Mouse (Mus musculus): ENCODE measurements around the gene Cyp2j6.
"Not testable (repeated sequence)": the region's sequence is repeated elsewhere in the genome, so short reads cannot be mapped to it uniquely, and the experiment has no call there.

The Cyp2j6 gene

DNA sequence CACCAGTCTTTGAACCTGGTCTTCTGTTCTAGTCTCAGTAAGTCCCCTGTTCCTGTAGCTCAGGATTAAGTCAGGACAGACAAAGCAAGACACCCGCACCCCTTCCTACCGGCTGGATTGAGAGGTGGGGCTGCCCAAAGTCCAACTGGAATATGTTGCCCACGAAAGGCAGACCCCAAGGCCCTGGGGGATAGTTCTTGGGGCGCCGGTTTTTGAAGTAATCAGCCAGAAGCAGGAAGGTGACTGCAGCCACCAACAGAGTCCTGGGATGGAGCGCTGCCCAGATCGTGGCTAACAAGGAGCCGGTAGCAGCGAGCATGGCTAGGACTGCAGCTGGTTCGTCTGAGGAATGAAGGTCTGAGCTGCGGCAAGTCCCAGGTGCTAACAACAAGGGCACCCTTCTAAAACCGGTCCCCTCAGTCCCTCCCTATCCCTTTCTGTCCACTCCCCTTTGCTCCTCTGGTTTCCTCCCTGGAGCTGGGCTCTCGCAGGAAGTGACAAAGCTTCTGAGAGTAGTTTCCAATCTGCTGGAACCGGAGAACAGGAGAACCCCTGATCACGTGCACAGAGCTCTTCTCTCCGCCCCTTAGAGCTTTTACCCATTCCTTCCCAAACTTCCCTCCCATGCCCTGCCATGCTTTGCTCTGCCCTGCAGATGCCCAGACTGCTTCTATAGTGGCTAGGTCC, at the start of gene Cyp2j6:
Cyp2j6 (minus strand) TSS at position 529 of the 687 bp plus-strand sequence.
- DNase-seq = no peak

DNA sequence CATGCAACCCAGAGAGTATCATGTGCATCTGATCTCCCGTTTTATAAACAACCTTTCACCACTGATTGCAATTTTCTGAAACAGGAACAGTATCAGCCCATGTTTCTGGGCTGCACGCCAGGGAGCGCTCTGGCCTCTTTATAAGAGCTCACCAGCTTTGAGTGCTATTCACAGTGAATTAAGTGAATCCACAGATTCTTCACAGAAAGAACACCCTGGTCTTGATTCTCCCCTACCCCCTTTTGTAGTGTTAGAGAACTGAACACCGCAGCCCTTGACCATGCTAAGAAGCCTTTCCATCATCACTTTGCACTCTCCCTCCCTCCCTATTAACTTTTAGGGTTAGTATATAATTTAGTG, 38.3 kb upstream of the Cyp2j6 start:
- peak; percentile 1 for DNase-seq

DNA sequence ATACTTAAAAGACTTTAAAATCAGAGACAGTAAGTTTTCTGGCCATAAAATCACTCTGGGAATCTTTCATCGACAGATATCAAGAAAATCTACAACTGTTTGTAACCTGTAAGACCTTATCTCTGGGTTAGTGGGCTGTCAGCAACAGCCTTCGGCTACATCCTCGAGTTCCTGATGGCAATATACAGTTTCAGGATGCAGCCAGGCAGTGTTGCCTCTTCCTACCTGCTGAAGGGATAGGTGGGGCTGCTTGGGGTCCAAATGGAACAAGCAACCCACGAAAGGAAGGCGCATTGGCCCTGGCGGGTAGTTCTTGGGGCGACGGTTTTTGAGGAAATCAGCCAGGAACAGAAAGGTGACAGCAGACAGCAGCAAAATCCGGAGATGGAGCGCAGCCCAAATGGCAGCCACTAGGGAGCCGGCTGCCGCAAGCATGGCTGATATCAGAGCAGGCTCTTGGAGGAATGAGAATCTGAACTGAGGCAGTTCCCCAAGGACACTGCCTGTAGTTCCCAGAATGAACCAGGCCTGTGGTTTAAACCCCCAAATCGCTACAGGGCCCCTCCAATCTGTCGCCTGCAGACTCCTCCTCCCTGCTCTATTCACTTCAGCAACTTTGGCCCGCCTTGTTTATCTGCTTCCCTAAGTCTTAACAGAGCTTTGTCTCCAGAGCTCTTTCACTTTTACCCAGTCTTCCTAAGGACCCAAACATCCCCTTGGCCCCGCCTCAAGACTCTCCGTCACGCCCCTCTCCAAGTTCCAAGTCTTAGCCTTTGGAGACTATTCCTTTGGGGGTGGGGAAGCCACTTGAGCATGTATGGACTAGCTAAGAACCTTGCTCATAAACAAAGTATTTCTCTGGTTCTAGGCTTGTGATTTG, 37.7 kb upstream of the Cyp2j6 start, which contains the start of gene Cyp2j9:
Cyp2j9 (minus strand) TSS at position 668 of the 880 bp plus-strand sequence.
- peak; percentile 6 for DNase-seq

DNA sequence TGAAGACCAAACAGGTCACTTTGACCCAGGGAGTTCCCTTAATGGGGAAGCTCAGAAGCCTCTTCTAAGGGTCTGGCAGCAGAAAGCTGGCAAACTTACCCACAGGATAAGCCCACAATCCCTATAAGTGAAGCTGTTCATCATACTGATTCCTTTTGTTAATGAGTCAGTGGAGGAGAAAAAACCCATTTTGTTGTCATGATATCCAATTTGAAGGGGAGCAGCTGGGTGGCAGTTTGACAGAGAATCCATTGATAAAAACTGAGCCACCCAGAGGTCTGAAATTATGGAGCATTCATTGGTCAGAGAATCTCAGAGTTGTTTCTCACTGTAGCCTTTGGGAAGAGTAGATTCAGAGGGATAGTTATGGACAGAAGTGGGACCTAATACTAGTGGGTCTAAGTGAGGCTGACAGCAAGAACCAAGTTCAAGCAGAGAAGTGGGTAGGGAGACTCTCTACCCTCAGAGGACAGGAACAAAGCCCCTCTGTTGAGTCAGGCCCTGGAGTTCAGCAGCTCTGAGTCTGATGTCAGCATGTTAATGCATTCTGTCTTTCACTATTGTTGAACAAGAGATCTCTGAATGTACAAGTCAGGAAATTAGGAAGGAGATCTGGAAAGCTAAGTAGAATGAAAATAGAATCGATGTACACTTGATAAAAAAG, 28.1 kb upstream of the Cyp2j6 start:
- DNase-seq = no peak

DNA sequence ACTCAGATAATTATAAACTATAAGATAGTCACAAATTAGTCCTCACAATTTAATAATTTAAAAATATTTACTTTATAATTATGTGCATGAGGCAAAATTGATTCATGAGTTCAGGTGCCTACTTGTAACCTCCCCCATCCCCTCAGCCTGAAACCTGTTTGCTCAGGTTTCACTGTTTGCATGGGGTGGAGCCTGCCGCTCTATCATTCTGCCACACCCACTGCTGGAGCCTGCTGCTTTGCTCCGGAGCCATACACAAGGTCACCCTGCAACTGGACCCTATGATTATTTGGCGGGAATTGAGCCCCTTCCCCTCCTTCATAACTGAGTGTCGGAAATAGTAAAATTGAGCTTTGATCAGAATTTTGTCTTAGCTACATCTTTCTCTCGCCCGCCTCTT, 26.9 kb upstream of the Cyp2j6 start:
- DNase-seq = not testable (repeated sequence)

DNA sequence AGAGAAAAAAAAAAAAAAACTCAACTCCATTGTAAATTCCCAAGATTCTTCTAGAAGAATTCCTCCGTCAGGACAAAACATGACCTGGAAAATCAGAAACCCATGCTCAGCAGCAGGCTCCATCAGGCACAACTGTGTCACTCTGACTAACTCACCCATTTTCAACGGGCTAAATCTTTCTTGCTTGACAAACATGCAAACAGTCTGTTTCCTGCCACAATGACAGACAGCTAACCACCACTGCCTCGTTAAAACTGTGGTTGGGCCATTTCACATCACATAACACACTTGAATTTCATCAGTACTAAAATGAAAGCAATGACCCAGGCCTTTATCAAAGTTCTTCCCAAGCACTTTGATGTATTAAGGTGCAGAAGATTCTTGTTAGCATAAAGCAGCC, 16.0 kb upstream of the Cyp2j6 start:
- DNase-seq = no peak

DNA sequence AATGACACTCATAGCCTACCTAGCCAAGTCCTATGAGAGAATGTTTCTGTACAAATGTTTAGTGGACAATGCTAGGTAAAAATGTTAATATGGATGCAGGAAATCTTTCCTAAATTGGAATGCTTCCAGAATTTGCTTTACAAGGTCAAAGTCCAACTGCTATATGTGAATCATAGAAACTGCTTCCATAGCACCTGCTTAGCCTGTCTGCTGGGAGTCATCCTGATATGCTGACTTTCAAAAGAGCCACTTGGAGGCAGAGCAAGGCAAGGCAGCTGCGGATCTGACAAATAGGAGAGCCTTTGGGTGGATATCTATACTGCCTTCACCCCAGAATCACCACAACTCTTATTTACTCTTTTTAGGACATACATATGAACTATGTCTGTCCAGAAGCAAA, 14.5 kb upstream of the Cyp2j6 start:
- DNase-seq = no peak

DNA sequence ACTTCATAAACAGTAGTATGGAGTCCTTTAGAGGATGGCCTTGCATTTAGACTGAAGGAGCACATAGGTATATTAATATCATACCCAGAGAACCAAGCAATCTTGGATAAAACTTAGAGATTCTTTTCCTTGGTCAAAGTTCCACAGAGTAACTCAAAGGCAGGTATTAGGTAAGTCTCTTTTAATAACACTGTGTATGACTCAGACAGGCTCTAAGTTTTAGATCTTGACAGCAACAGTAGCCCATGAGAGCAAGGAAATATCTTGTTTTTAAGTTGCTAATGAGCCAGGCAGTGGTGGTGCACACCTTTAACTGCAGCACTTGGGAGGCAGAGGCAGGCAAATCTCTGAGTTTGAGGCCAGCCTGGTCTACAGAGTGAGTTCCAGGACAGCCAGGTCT, 12.3 kb upstream of the Cyp2j6 start:
- no peak for DNase-seq

DNA sequence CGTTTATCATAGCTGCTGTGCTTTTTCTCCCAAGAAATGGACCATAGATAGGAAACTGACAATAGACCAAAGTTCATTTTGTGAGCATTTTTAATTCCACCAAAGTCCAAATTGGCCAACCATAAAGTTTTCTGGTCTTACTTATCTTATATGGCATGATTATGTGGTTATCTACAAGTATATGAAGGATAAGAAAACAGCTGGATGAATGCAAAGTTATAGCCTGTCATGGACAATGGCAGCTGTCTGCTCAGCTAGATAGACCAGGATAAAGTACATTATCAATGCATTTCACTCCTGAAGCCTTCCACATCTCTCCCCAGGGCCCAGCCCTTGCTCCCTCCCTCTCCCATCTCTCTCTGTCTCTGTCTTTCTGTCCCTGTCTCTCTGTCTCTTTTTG, 7.0 kb upstream of the Cyp2j6 start:
- DNase-seq = no peak

DNA sequence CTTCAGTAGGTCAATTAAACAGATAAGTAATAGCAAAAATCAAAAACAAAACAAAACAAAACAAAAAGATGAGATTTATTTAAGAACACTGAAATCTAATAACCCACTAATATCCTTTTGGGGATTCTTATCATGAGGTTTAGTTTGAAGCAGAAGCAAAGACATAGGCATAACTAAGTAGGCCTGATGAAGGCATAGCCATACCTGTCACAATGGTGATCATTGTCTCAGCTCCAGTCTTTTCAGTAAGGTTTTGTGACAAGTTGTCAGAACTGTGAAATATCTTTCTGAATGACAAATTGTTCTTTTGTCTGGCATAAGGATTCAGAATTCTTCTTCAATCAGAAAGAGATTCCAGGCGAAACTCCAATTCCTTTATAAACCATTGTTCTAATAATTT, 6.3 kb upstream of the Cyp2j6 start:
- DNase-seq = no peak

DNA sequence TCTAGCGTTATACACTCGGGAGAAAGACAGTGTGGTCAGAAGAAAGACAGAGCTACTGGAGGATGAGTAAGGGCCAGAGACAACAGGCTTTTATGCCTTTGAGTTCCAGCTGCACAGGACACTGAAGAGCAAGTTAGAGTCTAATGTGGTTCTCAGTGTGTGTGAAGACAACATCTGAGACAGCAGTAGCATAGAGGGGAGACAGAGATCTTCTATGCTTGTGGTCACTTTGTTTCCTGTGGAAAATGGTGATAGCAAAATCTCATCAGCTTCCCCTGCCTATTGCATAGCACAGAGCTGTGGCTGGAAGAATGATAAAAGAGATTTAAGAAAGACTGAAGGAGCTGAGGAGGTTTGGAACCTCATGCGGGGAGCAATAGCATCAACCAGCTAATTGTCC, 1.8 kb downstream of the Cyp2j6 start:
- DNase-seq = no peak

DNA sequence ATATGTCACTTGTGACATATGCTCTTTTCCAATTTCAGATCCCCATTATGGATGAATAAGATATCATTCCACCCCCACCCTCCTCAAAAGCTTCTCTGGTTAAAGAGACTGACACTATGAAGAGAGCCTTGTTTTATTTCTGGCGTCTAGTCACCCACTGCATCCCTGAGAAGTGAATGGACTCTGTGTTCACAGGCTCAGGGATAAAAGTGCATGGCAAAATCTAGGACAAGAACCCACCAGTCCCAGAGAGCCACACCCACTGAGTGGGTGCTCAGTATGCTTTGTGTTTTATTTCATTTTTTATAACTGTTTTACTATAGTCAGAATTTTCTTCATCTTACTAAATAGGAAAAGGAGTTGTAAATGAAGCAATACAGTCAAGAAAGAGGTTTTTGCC, 7.5 kb downstream of the Cyp2j6 start:
- no peak for DNase-seq

DNA sequence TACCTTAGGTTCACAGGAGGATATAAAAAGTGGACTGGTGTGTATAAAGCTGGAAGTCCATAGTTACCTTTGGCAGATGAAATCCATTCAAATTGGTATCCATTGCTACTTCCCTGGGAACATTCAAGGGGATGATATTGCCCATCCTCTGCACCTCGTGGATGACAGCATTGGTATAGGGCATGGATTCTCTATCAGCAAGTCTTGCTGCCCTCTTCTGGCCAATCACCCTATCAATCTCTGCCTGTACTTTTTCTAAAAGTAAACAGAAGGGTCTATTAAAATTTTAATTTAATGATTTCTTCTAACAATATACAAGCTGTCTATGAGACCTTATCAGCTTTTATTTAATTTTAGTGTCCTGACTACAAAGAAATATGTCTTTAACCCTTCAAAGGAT, 27.7 kb downstream of the Cyp2j6 start:
- no peak for DNase-seq

DNA sequence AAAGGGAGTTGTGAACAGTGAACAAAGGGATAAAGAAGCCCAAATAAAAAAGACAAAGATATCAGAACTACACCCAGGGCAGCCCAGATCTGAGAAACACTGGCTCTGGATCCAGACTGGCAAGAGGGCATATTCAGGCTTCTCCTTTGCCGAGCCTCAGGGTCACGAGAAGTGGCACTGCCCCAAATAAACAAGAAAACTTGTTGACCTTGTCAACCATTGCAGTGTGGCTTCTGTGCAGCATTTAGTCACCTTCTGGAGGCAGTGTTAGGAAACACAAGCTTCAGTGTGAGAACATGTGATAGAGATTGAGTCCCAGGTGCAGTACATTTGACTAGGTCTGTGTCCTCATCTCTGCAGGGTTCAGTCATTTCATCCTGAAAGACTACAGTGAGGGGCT, 31.2 kb downstream of the Cyp2j6 start:
- DNase-seq = no peak

DNA sequence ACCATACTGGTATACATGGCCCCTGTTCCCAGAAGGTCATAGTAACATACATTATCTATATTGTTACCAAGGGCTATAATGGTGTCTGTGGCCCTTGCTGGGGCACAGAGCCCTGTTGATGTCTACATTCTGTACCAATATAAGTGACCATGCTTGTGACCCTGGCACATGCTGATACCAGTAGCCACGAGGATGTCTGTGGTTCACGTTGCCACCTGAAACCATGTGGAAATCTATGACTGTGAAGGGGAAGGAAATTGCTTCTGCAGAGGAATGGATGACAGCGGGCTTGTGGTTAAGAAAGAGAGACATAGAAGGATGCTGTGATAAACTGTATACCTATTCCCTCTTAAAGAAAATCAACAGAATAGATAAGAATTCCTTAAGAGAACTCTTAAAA, 43.4 kb downstream of the Cyp2j6 start:
- no peak for DNase-seq

DNA sequence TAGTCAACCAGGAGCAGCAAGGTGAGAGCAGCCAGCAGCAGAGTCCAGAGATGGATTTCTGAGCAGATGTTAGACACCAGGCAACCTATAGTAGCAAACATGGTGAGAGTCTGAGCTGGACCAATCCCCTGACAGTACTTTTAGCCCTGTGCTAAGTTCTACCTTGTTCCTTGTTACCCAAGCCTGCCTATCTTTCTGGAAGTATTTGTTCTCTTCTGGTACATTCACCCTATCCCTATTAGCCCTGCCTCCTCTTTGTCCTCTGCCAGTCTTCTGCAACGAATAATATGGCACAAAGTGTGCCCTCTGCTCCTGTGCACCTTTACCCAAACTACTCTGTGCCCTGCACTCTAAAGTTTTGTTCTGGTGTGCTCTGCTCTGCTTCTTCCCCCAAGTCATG, 46.2 kb downstream of the Cyp2j6 start, which contains the start of gene Cyp2j8:
Cyp2j8 (minus strand) TSS at position 101 of the 400 bp plus-strand sequence.
- no peak for DNase-seq

All from thymus, postnatal 25 days (tissue).